Mouse (Mus musculus) embryonic fibroblast, embryonic 13.5 days (primary cell): ENCODE measurements around the gene Il5. TPM values are rescaled to one million over a fixed set of nuclear protein-coding genes. Genes with fewer than 3 reads are reported as not detected.

Experiments used
- H3K27ac ChIP-seq: 2 replicates; pipeline ENCODE4 v1.5.1; 2012; ENCODE audit warnings: low read length, control low read depth, inconsistent platforms; ENCODE audit not compliant: insufficient read depth
- H3K4me1 ChIP-seq: 2 replicates; pipeline ENCODE4 v1.6.1; 2011; ENCODE audit warnings: low read length; ENCODE audit not compliant: control insufficient read depth, insufficient read depth
- H3K4me3 ChIP-seq: 2 replicates; pipeline ENCODE4 v1.5.1; 2011; ENCODE audit warnings: mild to moderate bottlenecking, control low read depth, low read length; ENCODE audit not compliant: insufficient read depth
- CTCF ChIP-seq: IDR thresholded peaks from 2 replicates; pipeline ENCODE4 v1.5.1; 2011; ENCODE audit warnings: mild to moderate bottlenecking, control low read depth, low read length, moderate library complexity, borderline replicate concordance; ENCODE audit not compliant: insufficient read depth
- POLR2A ChIP-seq: IDR thresholded peaks from 2 replicates; pipeline ENCODE4 v1.6.1; 2011; ENCODE audit warnings: low read depth, mild to moderate bottlenecking, control low read depth, low read length, moderate library complexity
- polyA plus RNA-seq: library from polyadenylated mRNA; stranded (reverse); fragments of >200 nt; gene quantifications from 2 replicates; pipeline ENCODE4 v1.2.4, GENCODE M21; 2011; ENCODE audit warnings: low read depth; ENCODE audit not compliant: missing spikeins, insufficient read length

Gene Il5
- polyA plus RNA-seq, 1 experiment: not detected

DNA sequence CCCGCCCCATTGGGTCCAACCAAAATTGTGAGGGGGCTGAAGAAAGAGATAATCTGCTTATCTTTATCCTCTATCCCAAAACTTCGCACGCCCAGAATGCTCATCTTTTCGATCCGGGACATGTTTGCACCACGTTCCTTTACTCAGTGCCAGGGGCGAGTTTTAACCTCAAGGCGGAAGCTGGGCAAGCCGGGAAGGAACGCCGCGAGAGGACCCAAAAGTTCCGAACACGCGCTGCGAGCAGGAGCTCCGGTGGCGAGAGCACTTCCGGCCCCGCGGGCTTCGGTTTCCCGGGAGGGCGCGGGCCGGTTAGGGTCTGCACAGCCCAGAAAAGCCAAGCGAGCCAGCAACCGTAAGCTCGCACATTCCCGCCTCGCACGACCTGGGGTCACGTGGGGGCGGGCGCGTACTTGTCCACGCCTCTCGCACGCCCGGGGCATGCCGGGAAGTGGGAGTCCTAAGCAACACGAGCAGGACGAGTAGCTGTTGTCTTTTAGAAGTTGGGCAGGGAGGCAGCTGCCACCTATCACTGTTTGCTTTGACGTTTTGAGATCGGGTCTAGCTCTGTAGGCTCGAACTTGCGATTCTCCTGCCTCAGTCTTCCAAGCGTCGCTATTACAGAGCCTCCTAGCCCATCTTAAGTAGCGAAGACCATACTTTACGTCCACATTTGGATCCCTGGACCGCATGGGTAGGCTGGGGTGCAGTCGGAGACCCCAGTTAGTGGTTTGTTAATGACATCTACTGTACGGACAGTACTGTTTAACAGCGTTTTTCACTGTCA is 13.5 kb upstream of the Il5 start, which contains the start of gene Rad50:
Rad50 (minus strand) TSS at position 386 of the 784 bp plus-strand sequence.
- H3K4me1 ChIP-seq: no peaks in the 10 kb centered on the region
- peak within 1 kb of the TSS; percentile 83 for H3K27ac ChIP-seq
- peak within 1 kb of the TSS; percentile 84 for H3K4me3 ChIP-seq
- TF ChIP-seq CTCF (no peak), POLR2A (peak; percentile 99)

DNA sequence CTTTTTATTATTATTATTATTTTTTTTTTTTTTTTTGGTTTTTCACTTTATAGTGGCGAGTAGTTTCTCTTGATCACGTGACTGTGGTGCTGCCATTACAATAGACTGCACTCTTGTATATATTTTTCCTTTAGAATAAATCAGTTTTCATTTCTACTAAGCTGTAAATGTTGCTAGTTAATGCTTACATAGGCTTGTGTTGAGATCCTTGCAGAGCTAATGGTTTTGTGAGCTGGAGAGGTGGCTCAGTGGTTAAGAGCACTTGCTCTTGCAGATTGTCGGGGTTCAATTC is 12.9 kb upstream of the Il5 start:
- no peak overlapping the region for H3K27ac ChIP-seq
- no peaks in the 10 kb centered on the region for H3K4me1 ChIP-seq
- TF ChIP-seq POLR2A (no peak), CTCF (no peak)
- H3K4me3 ChIP-seq: no peak overlapping the region

DNA sequence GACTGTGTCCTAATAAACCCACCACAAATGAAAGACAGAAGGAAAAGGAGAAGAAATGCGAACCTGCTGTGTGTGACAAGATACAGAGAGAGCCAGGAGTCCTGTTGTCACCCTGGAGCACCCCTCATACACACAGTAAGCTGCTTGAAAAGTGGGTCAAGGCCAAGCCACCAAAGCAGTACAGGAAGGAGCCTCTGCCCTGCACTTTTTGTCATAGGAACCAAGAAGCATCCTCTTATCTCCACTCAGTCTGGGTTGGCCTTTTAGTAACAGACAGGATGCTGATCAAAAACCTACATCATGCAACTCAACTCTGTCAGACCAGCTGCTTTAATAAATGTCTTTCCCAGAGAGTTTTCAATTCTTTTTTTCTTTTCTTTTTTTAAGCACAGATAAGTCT is 893 bp upstream of the Il5 start:
- TF ChIP-seq POLR2A: no peak
- TF ChIP-seq CTCF: no peak
- no peak overlapping the region for H3K27ac ChIP-seq
- H3K4me1 ChIP-seq: no peaks in the 10 kb centered on the region
- no peak overlapping the region for H3K4me3 ChIP-seq

DNA sequence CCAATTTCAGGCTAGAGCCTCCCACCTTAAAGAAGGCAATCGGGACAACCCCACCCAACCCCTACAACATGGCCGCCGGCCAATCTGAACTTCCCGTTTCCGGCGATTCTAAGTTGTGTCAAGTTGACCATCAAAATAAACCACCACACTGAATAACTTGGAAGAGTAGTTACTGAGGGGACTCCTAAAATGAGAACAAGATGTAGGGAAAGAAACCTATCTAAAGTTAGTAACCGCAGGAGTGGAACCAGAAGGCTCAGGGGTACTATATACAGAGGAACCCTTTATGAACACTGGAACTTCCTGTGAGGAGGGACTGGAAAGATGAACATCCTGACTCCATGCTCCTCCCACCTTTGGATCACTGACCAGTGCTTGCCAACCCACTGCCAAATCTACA is 10.9 kb downstream of the Il5 start:
- TF ChIP-seq CTCF (no peak), POLR2A (no peak)

DNA sequence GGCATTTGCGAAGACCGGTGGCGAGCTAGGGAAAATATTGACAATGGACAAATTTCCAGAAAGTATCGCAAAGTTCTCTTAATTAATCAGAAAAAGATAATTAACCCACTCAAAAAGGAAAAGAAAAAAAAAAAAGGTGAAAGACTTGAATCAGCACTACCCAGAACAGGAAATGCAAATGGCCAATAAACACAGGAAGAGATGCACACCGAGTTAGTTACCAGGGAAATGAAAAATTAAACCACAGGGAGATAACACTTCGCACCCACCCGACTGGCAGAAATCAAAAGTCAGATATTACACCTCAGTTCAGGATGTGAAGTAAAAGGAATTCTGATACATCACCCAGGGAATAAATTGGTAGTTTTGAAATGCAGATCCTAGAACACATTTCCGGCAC is 11.7 kb downstream of the Il5 start:
- Histone ChIP-seq H3K27ac (no peak overlapping the region), H3K4me3 (no peak overlapping the region), H3K4me1 (no peaks in the 10 kb centered on the region)
- TF ChIP-seq POLR2A: no peak
- TF ChIP-seq CTCF: no peak

More for the DNA sequence above, 10.9 kb downstream of the Il5 start:
- Histone ChIP-seq H3K27ac (no peak overlapping the region), H3K4me1 (no peaks in the 10 kb centered on the region), H3K4me3 (no peak overlapping the region)

- Histone ChIP-seq H3K4me3 (no peak overlapping the region), H3K4me1 (no peaks in the 10 kb centered on the region), H3K27ac (no peak overlapping the region)
- TF ChIP-seq POLR2A (no peak), CTCF (no peak)
These were observed 13.2 kb downstream of the Il5 start for GRCm38 (mm10) chr11:53733824-53734223.

DNA sequence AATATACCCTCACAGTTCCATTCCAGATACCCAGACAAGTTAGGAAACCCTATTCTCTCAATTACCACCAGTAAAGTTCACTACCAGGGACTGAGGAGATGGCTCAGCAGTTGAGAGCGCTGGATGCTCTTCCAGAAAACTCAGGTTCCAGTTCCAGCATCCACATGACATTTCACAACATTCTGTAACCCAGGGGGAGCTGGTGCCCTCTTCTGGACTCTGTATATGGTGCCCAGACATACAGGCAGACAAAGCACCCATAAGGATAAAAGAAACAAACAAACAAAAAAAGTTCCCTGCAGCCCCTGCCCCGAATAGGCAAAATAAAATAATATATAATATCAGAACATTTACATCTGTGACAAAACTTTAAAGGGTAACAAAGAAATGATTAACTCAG is 13.8 kb downstream of the Il5 start:
- no peak overlapping the region for H3K27ac ChIP-seq

DNA sequence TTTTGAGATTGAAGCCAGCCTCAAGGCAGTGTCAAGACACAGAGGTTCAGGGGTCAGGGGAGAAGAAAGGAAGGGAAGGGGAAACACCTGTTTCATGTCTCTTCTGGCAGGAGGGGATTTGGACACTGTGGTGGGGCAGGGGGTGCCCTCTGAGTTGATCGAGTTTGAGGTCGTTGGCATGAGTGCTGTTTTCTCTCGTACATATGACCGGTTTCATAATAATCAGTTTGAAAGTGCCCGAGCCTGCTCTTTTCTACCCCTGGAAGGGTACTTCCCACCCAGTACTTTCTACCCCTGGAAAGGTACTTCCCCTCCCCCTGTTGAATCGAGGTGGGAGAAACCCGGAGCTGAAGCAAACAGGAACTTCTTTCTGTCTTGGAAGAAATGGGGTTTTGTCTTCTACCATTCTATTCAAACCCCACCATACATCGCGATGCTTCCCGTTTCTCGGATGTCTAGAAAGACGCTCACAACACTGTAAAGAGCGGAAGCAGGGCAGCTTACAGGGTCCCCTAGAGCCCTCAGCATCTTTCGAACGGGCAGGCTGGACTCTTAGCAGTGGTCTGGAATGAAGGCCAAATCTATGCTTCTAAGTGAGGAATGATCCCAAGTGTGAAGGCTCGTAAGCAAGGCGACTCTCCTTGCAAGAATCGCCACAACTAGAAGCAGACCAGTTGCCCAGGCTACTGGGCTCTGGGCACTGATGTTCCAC is 14.5 kb downstream of the Il5 start:
- no peak overlapping the region for H3K27ac ChIP-seq

More for the DNA sequence above, 13.8 kb downstream of the Il5 start:
- H3K4me3 ChIP-seq: no peak overlapping the region
- TF ChIP-seq CTCF: no peak
- TF ChIP-seq POLR2A: no peak
- no peaks in the 10 kb centered on the region for H3K4me1 ChIP-seq

GRCm38 (mm10) chr11:53735682-53736245 is 15.2 kb downstream of the Il5 start:
- Histone ChIP-seq H3K4me3 (no peak overlapping the region), H3K4me1 (no peaks in the 10 kb centered on the region), H3K27ac (no peak overlapping the region)
- peak; percentile 95; the same call in 1 of the 2 replicates for TF ChIP-seq CTCF
- no peak for TF ChIP-seq POLR2A

More for the DNA sequence above, 14.5 kb downstream of the Il5 start:
- TF ChIP-seq POLR2A (no peak), CTCF (no peak)
- Histone ChIP-seq H3K4me1 (no peaks in the 10 kb centered on the region), H3K4me3 (no peak overlapping the region)

DNA sequence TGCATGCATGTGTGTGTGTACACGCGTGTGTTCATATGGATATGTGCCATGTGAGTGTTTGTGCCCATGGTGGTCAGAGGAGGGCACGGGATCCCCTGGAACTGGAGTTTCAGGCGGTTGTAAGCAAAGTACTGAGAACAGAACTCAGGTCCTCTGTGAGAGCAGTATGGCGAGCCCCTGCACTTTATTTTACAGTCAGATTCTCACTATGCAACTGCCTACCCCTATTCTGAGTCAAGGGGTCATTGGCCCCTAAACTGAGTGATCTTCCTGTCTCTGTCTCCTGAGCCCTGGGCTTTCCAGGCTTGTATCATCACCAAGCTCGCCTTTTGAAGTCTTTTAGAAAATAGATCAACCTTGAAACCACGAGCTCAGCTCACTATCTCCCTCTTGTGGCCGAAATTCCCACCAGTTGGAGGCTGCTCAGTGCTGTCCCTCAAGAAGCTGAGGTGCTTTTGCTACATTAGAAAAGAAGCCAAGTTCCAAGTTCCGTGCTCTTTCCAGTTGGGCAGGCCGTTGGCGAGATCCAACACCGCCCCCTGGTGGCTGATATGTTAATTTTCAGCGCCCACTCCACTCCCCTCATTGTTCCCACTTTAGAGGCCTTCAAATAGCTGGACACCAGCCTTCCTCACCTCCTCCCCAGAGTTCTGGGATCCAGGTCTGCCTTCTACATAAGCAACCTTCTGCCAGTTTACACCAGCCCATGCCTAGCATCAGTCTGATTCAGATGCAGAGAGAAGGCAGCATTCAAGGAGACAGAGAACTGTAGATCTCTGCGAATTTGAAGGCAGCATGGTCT is 16.4 kb downstream of the Il5 start:
- Histone ChIP-seq H3K27ac (no peak overlapping the region), H3K4me1 (no peaks in the 10 kb centered on the region), H3K4me3 (no peak overlapping the region)
- TF ChIP-seq POLR2A (no peak), CTCF (peak; percentile 45)
